Comparison of ENCODE assay signal across 14 mouse cellular contexts in genomic region chr3:59278254-59278533, GRCm38 (mm10).
"Had no signal": no experiment of that assay in that cellular context is flagged by ENCODE, and none has a peak within 500 bp of the region (broad histone marks: within the 10 kb centered on the region; RNA-seq: fewer than 3 reads in every experiment).

No protein-coding gene starts in this region.

- ATAC-seq: intestine, embryonic 15.5 days had no signal

- H3K4me1 ChIP-seq: intestine, embryonic 15.5 days; kidney, embryonic 15.5 days; liver, embryonic 15.5 days had no signal

- H3K4me3 ChIP-seq: intestine, embryonic 15.5 days; kidney, embryonic 15.5 days; liver, embryonic 15.5 days; megakaryocyte, embryonic 14.5 days; neural tube, embryonic 13.5 days had no signal

- H3K9me3 ChIP-seq: intestine, embryonic 15.5 days; kidney, embryonic 15.5 days; liver, embryonic 15.5 days; megakaryocyte, embryonic 14.5 days; neural tube, embryonic 13.5 days had no signal

- H3K36me3 ChIP-seq: intestine, embryonic 15.5 days; liver, embryonic 15.5 days had no signal

- DNase-seq: kidney, adult 2 months; kidney, postnatal 14 days; left cerebral cortex, postnatal 4 days; lung, adult 2 months; lung, postnatal 14 days; right cerebral cortex, postnatal 25 days; thymus, postnatal 36 days had no signal

- H3K27me3 ChIP-seq: intestine, embryonic 15.5 days; kidney, embryonic 15.5 days; liver, embryonic 15.5 days; megakaryocyte, embryonic 14.5 days; neural tube, embryonic 13.5 days had no signal

- H3K4me2 ChIP-seq: intestine, embryonic 15.5 days; kidney, embryonic 15.5 days; liver, embryonic 11.5 days; liver, embryonic 15.5 days; neural tube, embryonic 13.5 days had no signal

- H3K27ac ChIP-seq: intestine, embryonic 15.5 days; kidney, embryonic 15.5 days; liver, embryonic 15.5 days; macrophage; neural tube, embryonic 13.5 days had no signal

- H3K9ac ChIP-seq: intestine, embryonic 15.5 days; kidney, embryonic 15.5 days; liver, embryonic 15.5 days; neural tube, embryonic 13.5 days had no signal
